Mouse (Mus musculus) kidney, adult 2 months (tissue): ENCODE results near the gene Ppp2r5c. TPM values are rescaled to one million over a fixed set of nuclear protein-coding genes. Genes with fewer than 3 reads are reported as not detected.

Experiments used
- DNase-seq: peaks from one replicate; pipeline ENCODE4 v3.0.0; 2021
- H3K27ac ChIP-seq: fragments of 200-500 bp; 2 replicates; pipeline ENCODE4 v1.5.1; 2012; ENCODE audit warnings: low read depth, low read length, control low read depth, inconsistent platforms; ENCODE audit not compliant: insufficient read depth
- H3K27me3 ChIP-seq: fragments of 200-500 bp; replicated peaks from 2 replicates; pipeline ENCODE4 v1.6.1; 2012; ENCODE audit warnings: mild to moderate bottlenecking, moderate library complexity, low read length, inconsistent platforms; ENCODE audit not compliant: control insufficient read depth, insufficient read depth
- H3K36me3 ChIP-seq: fragments of 200-500 bp; 2 replicates; pipeline ENCODE4 v1.6.1; 2012; ENCODE audit warnings: mild to moderate bottlenecking, moderate library complexity, low read length, inconsistent platforms; ENCODE audit not compliant: control insufficient read depth, insufficient read depth
- H3K4me1 ChIP-seq: fragments of 200-500 bp; 2 replicates; pipeline ENCODE4 v1.6.1; 2011; ENCODE audit warnings: low read length; ENCODE audit not compliant: control insufficient read depth, insufficient read depth
- H3K4me3 ChIP-seq: fragments of 200-500 bp; 2 replicates; pipeline ENCODE4 v1.5.1; 2011; ENCODE audit warnings: mild to moderate bottlenecking, low read depth, low read length, control low read depth; ENCODE audit not compliant: insufficient read depth
- CTCF ChIP-seq: fragments of 200-500 bp; conservative IDR thresholded peaks from 2 replicates; pipeline ENCODE4 v1.5.1; 2011; ENCODE audit warnings: low read depth, mild to moderate bottlenecking, control low read depth, low read length, moderate library complexity, mixed read lengths; ENCODE audit not compliant: insufficient read depth, insufficient read length
- POLR2A ChIP-seq: fragments of 200-500 bp; IDR thresholded peaks from one replicate; pipeline ENCODE4 v1.6.1; 2011; ENCODE audit warnings: low read depth, low read length, control low read depth
- WGBS: fragments of 180-500 bp; shearing (Covaris S2); methylation state at CpG from one replicate; pipeline ENCODE4 v1.1.7; 2018; 5-methylcytosine and 5-hydroxymethylcytosine counted together
- polyA plus RNA-seq: library from polyadenylated mRNA; depleted of rRNA; stranded (reverse); fragments of >200 nt; gene quantifications from 2 replicates; pipeline ENCODE4 v1.2.3, GENCODE M21; 2012

Ppp2r5c gene
- polyA plus RNA-seq, 1 experiment, result 41.3 TPM

DNA sequence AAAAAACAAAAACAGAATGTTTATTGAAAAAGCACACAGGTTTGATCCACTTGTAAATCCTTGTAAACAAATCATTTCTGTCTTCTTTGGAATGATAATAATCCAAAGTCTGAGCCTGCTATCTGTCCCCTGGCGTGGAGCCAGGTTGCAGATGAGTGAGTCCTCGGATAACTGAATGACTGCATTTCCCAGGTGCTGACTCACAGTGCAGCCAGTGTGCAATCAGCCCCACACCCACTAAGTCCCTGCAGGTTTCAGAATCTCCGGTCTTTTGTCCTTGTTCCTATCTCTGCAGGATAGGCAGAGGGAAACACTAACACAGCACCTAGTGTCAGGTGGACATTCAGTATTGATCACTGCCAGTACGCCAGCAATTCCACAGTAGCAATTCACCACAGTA is 152.9 kb downstream of the Ppp2r5c start:
- H3K4me3 ChIP-seq, result no peak overlapping the region
- H3K36me3 ChIP-seq, result no peaks in the 10 kb centered on the region
- DNase-seq, result no peak
- TF ChIP-seq CTCF, result no peak
- H3K27ac ChIP-seq, result no peak overlapping the region
- 60% methylated on average over 4 of the region's 4 CpGs for WGBS
- no peaks in the 10 kb centered on the region for H3K27me3 ChIP-seq
- H3K4me1 ChIP-seq, result peaks cover 11% of the 10 kb centered on the region; the same call in 1 of the 2 replicates

DNA sequence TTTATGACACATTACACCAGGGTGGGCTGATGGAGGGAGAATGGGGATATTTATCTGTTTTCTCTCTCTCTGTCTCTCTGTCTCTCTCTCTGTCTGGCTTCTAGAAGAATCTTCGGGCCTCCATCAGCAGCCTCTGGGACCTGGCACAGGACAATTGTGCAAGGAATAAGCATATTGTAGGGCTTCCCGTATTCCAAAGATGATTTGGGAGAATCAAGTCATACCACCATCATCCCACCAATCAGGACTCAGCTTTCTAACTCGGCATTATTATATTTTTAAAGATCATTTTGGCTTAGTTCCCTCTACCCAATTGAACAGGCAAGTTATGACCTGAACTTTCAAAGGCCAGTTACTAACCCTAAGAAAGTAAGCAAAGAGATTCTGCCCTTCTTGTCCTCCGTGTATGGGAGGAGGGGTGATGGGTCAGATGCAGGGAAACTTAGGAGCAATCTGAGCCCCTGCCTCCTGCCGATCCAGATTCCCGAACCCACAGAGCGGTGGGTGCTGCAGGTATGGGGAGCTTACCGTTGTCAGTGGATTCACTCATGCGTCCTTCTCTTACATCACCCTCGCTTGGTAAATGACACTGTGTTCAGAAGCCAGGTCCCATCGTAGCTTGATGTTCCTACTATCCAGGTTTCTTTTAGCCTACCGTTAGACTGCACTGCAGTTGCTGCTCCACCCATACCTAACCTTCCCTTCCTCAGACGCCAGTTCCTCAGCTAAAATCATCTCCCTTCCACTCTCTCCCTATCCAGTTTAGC is 153.5 kb downstream of the Ppp2r5c start:
- Histone ChIP-seq H3K4me1 (peaks cover 11% of the 10 kb centered on the region; the same call in 1 of the 2 replicates), H3K36me3 (no peaks in the 10 kb centered on the region), H3K27me3 (no peaks in the 10 kb centered on the region), H3K4me3 (no peak overlapping the region), H3K27ac (no peak overlapping the region)
- WGBS, result 59% methylated on average over 13 of the region's 13 CpGs
- no peak for DNase-seq
- TF ChIP-seq POLR2A (no peak), CTCF (no peak)

DNA sequence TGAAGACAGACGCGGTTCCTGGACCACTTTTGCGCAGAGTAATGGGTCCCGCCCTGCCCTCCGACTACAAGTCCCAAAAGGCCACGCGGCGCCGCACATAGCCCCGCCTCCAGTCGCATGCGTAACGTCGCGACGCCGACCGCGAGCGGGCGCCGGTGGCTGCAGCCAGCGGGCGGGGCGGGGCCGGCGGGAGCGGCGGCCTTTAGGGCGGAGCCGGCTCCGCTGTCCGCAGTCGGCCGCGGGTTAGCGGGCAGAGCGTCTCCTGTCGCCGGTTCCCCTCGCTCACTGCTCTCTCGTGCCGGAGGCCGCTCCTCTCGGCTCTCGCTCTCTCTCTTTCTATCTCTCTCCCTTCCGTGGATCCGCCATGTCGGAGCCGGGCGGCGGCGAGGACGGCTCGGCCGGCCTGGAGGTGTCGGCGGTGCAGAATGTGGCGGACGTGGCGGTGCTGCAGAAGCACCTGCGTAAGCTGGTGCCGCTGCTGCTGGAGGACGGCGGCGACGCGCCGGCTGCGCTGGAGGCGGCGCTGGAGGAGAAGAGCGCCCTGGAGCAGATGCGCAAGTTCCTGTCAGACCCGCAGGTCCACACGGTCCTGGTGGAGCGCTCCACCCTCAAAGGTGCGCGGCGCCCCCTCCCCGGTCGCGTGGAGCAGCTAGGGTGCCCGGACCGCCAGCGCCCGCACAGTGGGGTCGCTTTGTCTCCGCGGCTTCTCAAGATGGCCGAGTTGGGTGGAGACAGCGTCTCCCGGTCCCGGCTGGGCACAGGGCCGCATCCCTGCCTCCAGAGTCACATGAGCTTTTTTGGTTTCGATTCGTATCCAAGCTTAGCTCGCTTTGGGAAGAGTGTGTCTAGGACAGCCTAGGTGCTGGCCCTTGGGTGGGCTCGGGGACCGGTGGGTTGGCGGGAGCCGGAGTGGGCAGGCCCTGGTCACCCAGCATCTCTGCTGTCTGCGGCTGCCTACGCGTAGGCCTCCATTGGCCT is 154.6 kb downstream of the Ppp2r5c start, which contains the start of gene Dync1h1:
TSS of gene Dync1h1 (plus strand) at position 212 of the 978 bp plus-strand sequence.
- Histone ChIP-seq H3K27ac (peak within 1 kb of the TSS; percentile 91), H3K36me3 (no peaks in the 10 kb centered on the region), H3K4me1 (peaks cover 11% of the 10 kb centered on the region; the same call in 1 of the 2 replicates), H3K27me3 (no peaks in the 10 kb centered on the region), H3K4me3 (peak within 1 kb of the TSS; percentile 90)
- TF ChIP-seq CTCF (no peak), POLR2A (peak; percentile 87)
- 1% methylated on average over 104 of the region's 105 CpGs for WGBS
- DNase-seq, result peak; percentile 95

DNA sequence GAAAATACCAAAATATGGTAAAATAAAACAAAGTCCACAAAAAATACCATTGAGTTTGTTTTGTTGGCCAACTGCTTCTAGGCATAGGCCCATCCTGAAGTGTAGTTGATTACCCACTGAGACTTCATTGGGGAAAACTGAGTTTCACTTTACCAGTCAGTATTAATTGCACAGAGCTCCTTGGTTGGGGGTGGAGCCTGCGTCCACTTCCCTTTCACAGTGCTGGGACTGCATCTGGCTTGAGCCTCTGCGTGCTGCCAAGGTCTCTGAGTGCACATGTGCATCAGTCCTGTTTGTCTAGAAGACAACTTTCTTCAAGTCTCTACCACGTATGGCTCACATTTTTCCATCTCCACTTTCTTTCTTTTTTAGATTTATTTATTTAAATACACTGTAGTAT is 159.2 kb downstream of the Ppp2r5c start:
- H3K36me3 ChIP-seq, result no peaks in the 10 kb centered on the region
- no peak overlapping the region for H3K27ac ChIP-seq
- peaks cover 14% of the 10 kb centered on the region for H3K4me1 ChIP-seq
- H3K4me3 ChIP-seq, result no peak overlapping the region
- no peaks in the 10 kb centered on the region for H3K27me3 ChIP-seq
- WGBS, result 71% methylated on average over 3 of the region's 3 CpGs
- TF ChIP-seq POLR2A (no peak), CTCF (no peak)
- peak; percentile 26 for DNase-seq

DNA sequence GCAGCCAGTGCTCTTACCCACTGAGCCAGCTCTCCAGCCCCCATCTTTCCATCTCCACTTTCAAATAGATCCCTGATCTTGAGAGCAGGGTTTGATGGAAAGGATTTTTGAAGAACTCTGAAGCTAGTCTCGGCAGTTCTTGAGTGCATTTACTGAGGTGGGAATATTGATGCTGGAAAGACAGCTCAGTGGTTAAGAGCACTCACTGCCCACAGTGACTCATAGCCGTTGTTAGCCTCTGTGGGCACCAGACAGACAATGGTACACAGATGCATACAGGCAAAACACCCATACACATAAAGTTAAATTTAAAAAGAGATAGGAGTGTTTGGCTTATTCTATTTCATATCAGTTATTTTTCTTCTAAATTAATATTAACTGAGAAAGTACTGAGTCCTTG is 159.8 kb downstream of the Ppp2r5c start:
- no peak for DNase-seq

DNA sequence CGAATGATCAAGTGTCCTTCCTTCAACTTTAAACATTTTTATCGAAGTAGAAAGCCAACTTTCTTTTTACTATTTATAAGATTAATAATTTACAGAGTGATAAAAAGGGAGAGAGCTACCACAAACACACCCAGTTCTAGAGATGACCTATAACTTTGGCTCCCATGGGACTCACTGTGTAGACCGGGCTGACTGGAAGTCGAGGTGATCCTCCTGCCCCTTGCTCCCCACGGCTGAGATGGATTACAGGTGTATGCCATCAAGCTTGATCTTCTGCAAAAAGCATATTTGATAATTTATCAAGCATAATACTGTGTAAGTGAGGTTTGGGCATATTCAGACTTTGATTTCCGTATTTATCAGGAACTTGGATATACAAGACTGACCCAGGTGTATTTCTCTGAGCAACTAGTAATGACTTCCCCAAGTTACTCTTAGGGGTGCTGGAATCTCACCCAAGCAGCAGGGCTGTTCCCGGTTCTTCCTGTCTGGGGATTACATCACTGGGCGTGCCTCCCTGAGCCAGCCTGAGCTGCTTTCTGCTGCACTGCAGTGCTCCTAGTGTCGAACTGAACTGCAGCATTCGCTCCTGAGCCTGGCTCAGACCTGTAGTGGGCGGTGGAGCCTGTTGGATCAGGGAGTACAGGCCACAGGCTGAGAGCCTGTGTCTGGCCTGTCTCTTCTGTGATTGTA is 161.7 kb downstream of the Ppp2r5c start:
- Histone ChIP-seq H3K4me3 (no peak overlapping the region; the same call in 1 of the 2 replicates), H3K36me3 (no peaks in the 10 kb centered on the region; the same call in 1 of the 2 replicates), H3K27ac (peak overlapping the region; percentile 51; the same call in 1 of the 2 replicates), H3K4me1 (peaks cover 9% of the 10 kb centered on the region), H3K27me3 (no peaks in the 10 kb centered on the region)
- peak; percentile 79 for DNase-seq
- TF ChIP-seq POLR2A, result no peak
- peak; percentile 51; the same call in 1 of the 2 replicates for TF ChIP-seq CTCF
- WGBS, result 17% methylated on average over 11 of the region's 11 CpGs

More for the DNA sequence above, 159.8 kb downstream of the Ppp2r5c start:
- H3K36me3 ChIP-seq, result no peaks in the 10 kb centered on the region
- 73% methylated on average over 2 of the region's 2 CpGs for WGBS
- H3K27ac ChIP-seq, result no peak overlapping the region
- H3K4me3 ChIP-seq, result no peak overlapping the region
- H3K27me3 ChIP-seq, result no peaks in the 10 kb centered on the region
- no peak for TF ChIP-seq CTCF
- TF ChIP-seq POLR2A, result no peak
- H3K4me1 ChIP-seq, result peaks cover 14% of the 10 kb centered on the region

DNA sequence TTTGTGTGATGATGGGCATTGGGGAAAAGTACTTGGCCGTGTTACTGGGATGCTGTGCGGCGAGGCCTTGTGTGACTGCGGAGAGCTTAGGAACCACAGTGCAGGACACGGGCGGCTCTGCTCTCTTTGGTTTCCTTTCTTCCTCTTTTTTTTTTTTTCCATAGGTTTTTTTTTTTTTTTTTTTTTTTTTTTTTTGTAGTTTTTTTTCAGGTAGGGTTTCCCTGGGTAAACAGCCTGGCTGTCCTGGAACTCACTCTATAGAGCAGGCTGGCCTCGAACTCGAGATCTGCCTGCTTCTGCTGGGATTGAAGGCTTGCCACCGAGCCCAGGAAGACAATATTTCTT is 162.2 kb downstream of the Ppp2r5c start:
- Histone ChIP-seq H3K27ac (no peak overlapping the region), H3K4me1 (peaks cover 7% of the 10 kb centered on the region), H3K4me3 (no peak overlapping the region; the same call in 1 of the 2 replicates), H3K27me3 (no peaks in the 10 kb centered on the region), H3K36me3 (no peaks in the 10 kb centered on the region; the same call in 1 of the 2 replicates)
- no peak for TF ChIP-seq POLR2A
- no peak for TF ChIP-seq CTCF
- no peak for DNase-seq
- WGBS, result 72% methylated on average over 9 of the region's 9 CpGs
